Mouse (Mus musculus) CH12.LX (cell line): ENCODE results near the gene Rhob. TPM values are rescaled to one million over a fixed set of nuclear protein-coding genes. Genes with fewer than 3 reads are reported as not detected.

Experiments used
- DNase-seq: peaks from one replicate; pipeline ENCODE4 v3.0.0-alpha.2; 2013; ENCODE audit errors: extremely low read depth
- H3K27ac ChIP-seq: 2 replicates; pipeline ENCODE4 v1.5.1; 2012; ENCODE audit warnings: low read depth, mild to moderate bottlenecking, control low read depth, moderate library complexity; ENCODE audit not compliant: insufficient read depth
- H3K27me3 ChIP-seq: replicated peaks from 2 replicates; pipeline ENCODE3; 2012; ENCODE audit warnings: inconsistent platforms
- H3K36me3 ChIP-seq, 2 experiments: replicated peaks in 1 of 2; 2 replicates each; pipeline versions ENCODE3 to v1.6.1; 2012; ENCODE audit warnings: inconsistent platforms in 1 of 2, low read length in 1 of 2, mild to moderate bottlenecking in 1 of 2, mixed read lengths in 1 of 2, moderate library complexity in 1 of 2; ENCODE audit not compliant: control insufficient read depth in 1 of 2, insufficient read depth in 1 of 2
- H3K4me1 ChIP-seq, 2 experiments: 2 replicates each; pipeline ENCODE4 v1.6.1; 2012; ENCODE audit warnings: inconsistent platforms in 1 of 2, moderate library complexity in 1 of 2; ENCODE audit not compliant: insufficient read depth in 2 of 2, control insufficient read depth in 1 of 2
- H3K4me2 ChIP-seq: 2 replicates; pipeline ENCODE4 v1.6.1; 2012; ENCODE audit warnings: low read depth, mild to moderate bottlenecking, control low read depth; ENCODE audit not compliant: poor library complexity, insufficient read depth, severe bottlenecking
- H3K4me3 ChIP-seq, 3 experiments: fragments of 150-350 bp in 1 of 3; sonication (generic) in 1 of 3; replicated peaks in 1 of 3; 2 replicates each; pipeline versions ENCODE3 to v1.5.1; 2011 to 2012; ENCODE audit warnings: low read depth in 2 of 3, low read length in 2 of 3, mild to moderate bottlenecking in 2 of 3, moderate library complexity in 2 of 3, control low read depth in 1 of 3, improper control_type of control experiment in 1 of 3, inconsistent platforms in 1 of 3, mixed read lengths in 1 of 3; ENCODE audit not compliant: poor library complexity in 1 of 3
- H3K79me2 ChIP-seq: replicated peaks from 2 replicates; pipeline ENCODE4 v1.6.1; 2012; ENCODE audit warnings: mild to moderate bottlenecking, moderate library complexity; ENCODE audit not compliant: control insufficient read depth, poor library complexity, insufficient read depth, severe bottlenecking; ENCODE audit errors: extremely low read depth
- H3K9ac ChIP-seq: 2 replicates; pipeline ENCODE4 v1.6.1; 2012; ENCODE audit warnings: low read depth, mild to moderate bottlenecking, control low read depth, moderate library complexity; ENCODE audit not compliant: insufficient read depth
- H3K9me3 ChIP-seq: replicated peaks from 2 replicates; pipeline ENCODE3; 2012; ENCODE audit warnings: low read length, inconsistent platforms, mixed read lengths
- BHLHE40 ChIP-seq: IDR thresholded peaks from 2 replicates; pipeline ENCODE4 v1.6.1; 2011; ENCODE audit warnings: mild to moderate bottlenecking, low read depth, low read length, improper control_type of control experiment
- CHD1 ChIP-seq: IDR thresholded peaks from 2 replicates; pipeline ENCODE4 v1.6.1; 2012; ENCODE audit warnings: low read depth, low read length, improper control_type of control experiment, inconsistent platforms
- CHD2 ChIP-seq: IDR thresholded peaks from 2 replicates; pipeline ENCODE4 v1.6.1; 2011; ENCODE audit warnings: low read length, improper control_type of control experiment
- CTCF ChIP-seq, 2 experiments: IDR thresholded peaks in 1 of 2; conservative IDR thresholded peaks in 1 of 2; 2 replicates each; pipeline ENCODE4 v1.5.1; 2011 to 2012; ENCODE audit warnings: low read depth in 2 of 2, low read length in 2 of 2, improper control_type of control experiment in 1 of 2, inconsistent platforms in 1 of 2, mild to moderate bottlenecking in 1 of 2, moderate library complexity in 1 of 2
- E2F4 ChIP-seq: IDR thresholded peaks from 2 replicates; pipeline ENCODE4 v1.6.1; 2011; ENCODE audit warnings: low read depth, low read length, improper control_type of control experiment; ENCODE audit not compliant: insufficient replicate concordance
- EP300 ChIP-seq: IDR thresholded peaks from 2 replicates; pipeline ENCODE4 v1.6.1; 2011; ENCODE audit warnings: low read length, improper control_type of control experiment
- GABPA ChIP-seq: IDR thresholded peaks from 2 replicates; pipeline ENCODE4 v1.6.1; 2012; ENCODE audit warnings: low read depth, low read length, improper control_type of control experiment, inconsistent platforms; ENCODE audit not compliant: insufficient replicate concordance
- HCFC1 ChIP-seq: IDR thresholded peaks from 2 replicates; pipeline ENCODE4 v1.6.1; 2012; ENCODE audit warnings: low read depth, mild to moderate bottlenecking, inconsistent platforms, low read length, improper control_type of control experiment
- IRF4 ChIP-seq: IDR thresholded peaks from 2 replicates; pipeline ENCODE4 v1.6.1; 2014; ENCODE audit warnings: low read depth, mild to moderate bottlenecking, inconsistent platforms, low read length, improper control_type of control experiment
- JUN ChIP-seq: IDR thresholded peaks from 2 replicates; pipeline ENCODE4 v1.6.1; 2011; ENCODE audit warnings: low read depth, mild to moderate bottlenecking, low read length, improper control_type of control experiment, moderate library complexity; ENCODE audit not compliant: insufficient read depth
- JUND ChIP-seq: conservative IDR thresholded peaks from 2 replicates; pipeline ENCODE4 v1.6.1; 2011; ENCODE audit warnings: low read depth, low read length, improper control_type of control experiment
- KAT2A ChIP-seq: IDR thresholded peaks from 2 replicates; pipeline ENCODE4 v1.6.1; 2012; ENCODE audit warnings: low read length, improper control_type of control experiment, inconsistent platforms; ENCODE audit not compliant: insufficient replicate concordance
- MAFK ChIP-seq: IDR thresholded peaks from 2 replicates; pipeline ENCODE4 v1.6.1; 2011; ENCODE audit warnings: low read length, improper control_type of control experiment; ENCODE audit not compliant: insufficient replicate concordance
- MAX ChIP-seq: IDR thresholded peaks from 2 replicates; pipeline ENCODE4 v1.6.1; 2011; ENCODE audit warnings: low read length, improper control_type of control experiment
- MAZ ChIP-seq: IDR thresholded peaks from 2 replicates; pipeline ENCODE4 v1.6.1; 2012; ENCODE audit warnings: low read depth, mild to moderate bottlenecking, inconsistent platforms, low read length, improper control_type of control experiment, moderate library complexity
- PAX5 ChIP-seq: IDR thresholded peaks from 2 replicates; pipeline ENCODE4 v1.6.1; 2012; ENCODE audit warnings: low read length, inconsistent platforms, mixed read lengths
- POLR2A ChIP-seq: IDR thresholded peaks from 2 replicates; pipeline ENCODE4 v1.6.1; 2011; ENCODE audit warnings: low read depth, mild to moderate bottlenecking, improper control_type of control experiment, low read length
- POLR2AphosphoS2 ChIP-seq: IDR thresholded peaks from 2 replicates; pipeline ENCODE4 v1.6.1; 2011; ENCODE audit warnings: low read depth, low read length, improper control_type of control experiment
- RAD21 ChIP-seq: IDR thresholded peaks from 2 replicates; pipeline ENCODE4 v1.6.1; 2011; ENCODE audit warnings: low read depth, mild to moderate bottlenecking, low read length, improper control_type of control experiment, moderate library complexity
- RCOR1 ChIP-seq: conservative IDR thresholded peaks from 2 replicates; pipeline ENCODE4 v1.6.1; 2012; ENCODE audit warnings: low read depth, mild to moderate bottlenecking, inconsistent platforms, low read length, improper control_type of control experiment
- SMC3 ChIP-seq: IDR thresholded peaks from 2 replicates; pipeline ENCODE4 v1.6.1; 2011; ENCODE audit warnings: low read depth, low read length, improper control_type of control experiment
- TBP ChIP-seq: conservative IDR thresholded peaks from 2 replicates; pipeline ENCODE4 v1.6.1; 2011; ENCODE audit warnings: low read depth, low read length, improper control_type of control experiment
- TCF12 ChIP-seq: IDR thresholded peaks from 2 replicates; pipeline ENCODE4 v1.6.1; 2014; ENCODE audit warnings: low read depth, mild to moderate bottlenecking, inconsistent platforms, low read length, improper control_type of control experiment
- UBTF ChIP-seq: IDR thresholded peaks from 2 replicates; pipeline ENCODE4 v1.6.1; 2012; ENCODE audit warnings: low read depth, mild to moderate bottlenecking, inconsistent platforms, low read length, improper control_type of control experiment, moderate library complexity
- USF1 ChIP-seq: IDR thresholded peaks from 2 replicates; pipeline ENCODE4 v1.6.1; 2014; ENCODE audit warnings: low read depth, mild to moderate bottlenecking, inconsistent platforms, low read length, improper control_type of control experiment
- USF2 ChIP-seq: conservative IDR thresholded peaks from 2 replicates; pipeline ENCODE4 v1.6.1; 2011; ENCODE audit warnings: low read depth, low read length, improper control_type of control experiment
- ZC3H11A ChIP-seq: IDR thresholded peaks from 2 replicates; pipeline ENCODE4 v1.6.1; 2012; ENCODE audit warnings: low read depth, mild to moderate bottlenecking, inconsistent platforms, low read length, improper control_type of control experiment
- ZKSCAN1 ChIP-seq: IDR thresholded peaks from 2 replicates; pipeline ENCODE4 v1.6.1; 2012; ENCODE audit warnings: low read depth, inconsistent platforms, low read length, improper control_type of control experiment, borderline replicate concordance
- ZNF384 ChIP-seq: IDR thresholded peaks from 2 replicates; pipeline ENCODE4 v1.6.1; 2012; ENCODE audit warnings: low read depth, low read length, improper control_type of control experiment, inconsistent platforms
- dilution Hi-C: fragments of 300-500 bp; cut with MboI; formaldehyde crosslinking; loops from 2 replicates; pipeline ENCODE4 v1.14.3; 2020; ENCODE audit warnings: low sequenced_read_pairs; ENCODE audit not compliant: extremely low pct_unique_long_range_greater_than_20kb, extremely low pct_ligation_motif_present
- in situ Hi-C: fragments of 300-500 bp; cut with MboI; formaldehyde crosslinking; loops from 3 replicates; pipeline ENCODE4 v1.14.3; 2019; ENCODE audit warnings: low sequenced_read_pairs, low pct_ligation_motif_present, low pct_unique_long_range_greater_than_20kb, mixed read lengths
- polyA plus RNA-seq: library from polyadenylated mRNA; unstranded; fragments of >175 nt; gene quantifications from 2 replicates; pipeline ENCODE4 v1.2.1, GENCODE M21; 2012; ENCODE audit warnings: low read depth; ENCODE audit not compliant: insufficient read length
- total RNA-seq, 2 experiments: library from RNA; depleted of rRNA; stranded (reverse); fragments of 300-350 nt in 1 of 2; fragments of >200 nt in 1 of 2; gene quantifications; 2 replicates each; pipeline ENCODE4 v1.2.3; 2012 to 2014

Rhob gene
- total and polyA plus RNA-seq, 3 experiments, result 42.1 to 54.1 (median 52.9) TPM

- Histone ChIP-seq H3K9ac (no peak overlapping the region), H3K36me3 (no peaks in the 10 kb centered on the region), H3K27ac (no peak overlapping the region), H3K4me3 (no peak overlapping the region), H3K27me3 (no peaks in the 10 kb centered on the region), H3K4me1 (peaks cover 10 to 20% of the 10 kb centered on the region in 2 experiments), H3K9me3 (no peaks in the 10 kb centered on the region), H3K4me2 (no peak overlapping the region), H3K79me2 (no peaks in the 10 kb centered on the region)
- in situ Hi-C loops (no loop called here), dilution Hi-C loops (no loop called here)
- TF ChIP-seq ZC3H11A (no peak), CHD1 (no peak), USF2 (no peak), GABPA (no peak), BHLHE40 (no peak), TCF12 (no peak), E2F4 (no peak), HCFC1 (no peak), UBTF (no peak), KAT2A (no peak), RCOR1 (no peak), TBP (no peak), CHD2 (no peak), EP300 (no peak), RAD21 (no peak), PAX5 (no peak), ZKSCAN1 (no peak), SMC3 (no peak)
- DNase-seq, result no peak
Measured at GRCm38 (mm10) chr12:8465680-8466079, 34.1 kb downstream of the Rhob start.

DNA sequence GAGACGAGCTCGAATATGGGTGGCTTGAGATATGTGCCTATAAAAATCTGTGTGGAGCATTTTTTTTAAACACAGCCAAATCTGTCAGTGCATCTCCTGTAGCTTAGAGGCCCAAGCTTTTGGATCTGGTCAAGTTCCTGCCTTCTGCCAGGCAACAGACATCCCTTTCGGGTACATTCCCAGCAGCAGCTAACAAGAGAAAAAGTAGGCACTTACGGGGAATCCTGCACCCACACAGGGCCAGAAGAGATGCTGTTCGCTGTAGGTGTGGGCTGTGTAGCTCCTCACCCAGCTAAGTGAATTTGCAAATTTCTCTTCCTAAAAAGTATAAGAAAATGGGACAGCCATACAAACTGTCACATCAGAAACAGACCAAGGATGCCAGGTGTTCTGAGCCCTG is 34.8 kb downstream of the Rhob start:
- in situ Hi-C loops (no loop called here), dilution Hi-C loops (no loop called here)
- no peak overlapping the region for H3K4me2 ChIP-seq
- no peaks in the 10 kb centered on the region for H3K36me3 ChIP-seq
- peaks cover 14 to 26% of the 10 kb centered on the region in 2 experiments for H3K4me1 ChIP-seq
- no peak overlapping the region for H3K9ac ChIP-seq
- H3K27ac ChIP-seq, result no peak overlapping the region
- TF ChIP-seq USF1, result no peak
- no peak for TF ChIP-seq USF2
- TF ChIP-seq POLR2A, result no peak
- no peak for TF ChIP-seq MAZ
- no peak for TF ChIP-seq PAX5
- TF ChIP-seq POLR2AphosphoS2, result no peak
- no peak for TF ChIP-seq UBTF
- no peak for TF ChIP-seq IRF4
- no peak for TF ChIP-seq KAT2A
- no peak for TF ChIP-seq EP300
- no peak for TF ChIP-seq MAX
- no peak for TF ChIP-seq CTCF (conservative IDR thresholded peaks at IDR 0.05 in 1 of 2, IDR thresholded peaks at IDR 0.05 in 1 of 2; ENCODE audit: low read depth in 2 of 2, low read length in 2 of 2)
- TF ChIP-seq JUN, result no peak
- TF ChIP-seq TCF12, result no peak
- TF ChIP-seq JUND, result no peak
- no peak for TF ChIP-seq SMC3
- no peak for TF ChIP-seq ZNF384
- no peak for TF ChIP-seq MAFK
- no peak for TF ChIP-seq BHLHE40
- H3K4me3 ChIP-seq, result no peak overlapping the region
- no peaks in the 10 kb centered on the region for H3K79me2 ChIP-seq
- no peak for DNase-seq
- H3K9me3 ChIP-seq, result no peaks in the 10 kb centered on the region
- H3K27me3 ChIP-seq, result no peaks in the 10 kb centered on the region
